Comparison of ENCODE assay signal across 8 mouse cellular contexts in the genomic region with DNA sequence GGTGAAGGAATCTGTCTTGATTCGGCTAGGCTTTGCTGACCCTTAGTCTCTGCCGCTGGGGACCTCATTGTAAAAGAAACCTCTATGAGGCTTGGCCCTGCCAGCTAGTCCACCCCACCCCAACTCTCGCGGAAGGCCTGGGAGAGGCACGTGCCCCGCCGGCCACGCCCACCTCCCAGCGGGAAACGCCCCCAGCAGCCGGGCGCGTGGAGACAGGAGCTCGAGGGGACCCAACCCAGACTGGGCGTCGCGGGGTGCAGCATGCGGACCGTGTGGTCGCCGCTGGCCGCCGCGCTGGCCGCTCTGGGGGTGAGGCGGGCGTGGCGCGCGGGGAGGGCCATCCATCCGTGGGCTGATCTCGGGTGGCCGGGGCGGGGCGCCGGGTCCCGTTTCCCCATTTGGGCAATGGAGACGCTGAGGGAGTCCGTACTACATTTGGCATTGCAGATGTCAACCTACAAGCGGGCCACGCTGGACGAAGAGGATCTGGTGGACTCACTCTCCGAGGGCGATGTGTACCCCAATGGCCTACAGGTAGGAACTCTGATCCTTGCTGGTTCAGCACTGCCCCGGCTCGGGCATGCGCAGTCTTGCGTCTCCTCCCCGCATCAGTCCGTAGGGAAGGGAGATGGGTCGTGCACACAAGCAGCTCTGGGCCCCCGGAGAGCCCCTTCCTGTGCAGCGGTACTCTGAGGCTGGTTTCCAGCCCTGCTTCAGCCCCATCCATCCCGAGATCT. TPM values are rescaled to one million over a fixed set of nuclear protein-coding genes. Genes with fewer than 3 reads are reported as not detected.
DNase-seq lines count a peak whose midpoint lies in the region; ATAC-seq and TF ChIP-seq lines count a peak whose summit lies in the region.

No protein-coding gene starts in this region.

- ATAC-seq in forebrain, embryonic 14.5 days = peak; percentile 82
- peak; percentile 86 for ATAC-seq in megakaryocyte progenitor cell, adult 5-6 weeks (replicated peaks; ENCODE audit: poor library complexity)

- H3K9ac ChIP-seq in forebrain, embryonic 14.5 days (ENCODE audit: low read length) = peak overlapping the region; percentile 60

- WGBS in bone marrow, adult 2 months = 2% methylated on average over 54 of the region's 54 CpGs
- under 1% methylated on average over 53 of the region's 54 CpGs for WGBS in forebrain, embryonic 14.5 days

- no peak for TF ChIP-seq POLR2A in bone marrow, adult 2 months (IDR thresholded peaks at IDR 0.05; ENCODE audit: borderline replicate concordance, control insufficient read depth, low read depth, low read length)

- H3K36me3 ChIP-seq in forebrain, embryonic 14.5 days (ENCODE audit: control insufficient read depth, insufficient read depth, low read length) = no peaks in the 10 kb centered on the region

- H3K9me3 ChIP-seq in forebrain, embryonic 14.5 days (replicated peaks; ENCODE audit: control insufficient read depth, low read length) = no peaks in the 10 kb centered on the region

- peak overlapping the region; percentile 66 for H3K4me3 ChIP-seq in bone marrow, adult 2 months (replicated peaks; ENCODE audit: control insufficient read depth, low read depth, low read length)
- H3K4me3 ChIP-seq in forebrain, embryonic 14.5 days (ENCODE audit: low read depth, low read length) = peak overlapping the region; percentile 41

- peaks cover 5% of the 10 kb centered on the region for H3K4me1 ChIP-seq in bone marrow, adult 2 months (ENCODE audit: control insufficient read depth, insufficient read depth, low read length)
- H3K4me1 ChIP-seq in forebrain, embryonic 14.5 days (ENCODE audit: control insufficient read depth, insufficient read depth, low read length) = peaks cover 26% of the 10 kb centered on the region

- TF ChIP-seq CTCF in bone marrow, adult 2 months (IDR thresholded peaks at IDR 0.05; ENCODE audit: control insufficient read depth, insufficient read depth, low read length) = no peak

- peak overlapping the region; percentile 92 for H3K4me2 ChIP-seq in forebrain, embryonic 14.5 days (ENCODE audit: low read length)

- no peak overlapping the region; the same call in 1 of the 2 replicates for H3K27ac ChIP-seq in bone marrow, adult 2 months (ENCODE audit: control insufficient read depth, insufficient read depth, low read depth, low read length, poor library complexity)
- no peak overlapping the region for H3K27ac ChIP-seq in forebrain, embryonic 14.5 days (ENCODE audit: low read depth, low read length)

- H3K27me3 ChIP-seq in forebrain, embryonic 14.5 days (replicated peaks; ENCODE audit: control insufficient read depth, insufficient read depth, low read length) = no peaks in the 10 kb centered on the region

- DNase-seq in ES-CJ7 (ENCODE audit: low read depth, low spot score) (peak; percentile 83), adipocyte (ENCODE audit: low spot score) (no peak)
- DNase-seq in forebrain, embryonic 14.5 days (ENCODE audit: low spot score) = peak; percentile 77
- DNase-seq in heart, postnatal 4 days = peak; percentile 86
- DNase-seq in layer of hippocampus, postnatal 10 days (ENCODE audit: low spot score in 2 of 2) = peak; percentile 68 to 77
- DNase-seq in right cerebral cortex, postnatal 4 days = peak; percentile 79

RNA-seq across cellular contexts. Expression of gene Ece1, which starts 51.5 kb away (rescaled TPM):
- 4.3 and 7.3 TPM in 2 replicates for polyA plus RNA-seq in bone marrow, adult 2 months (2011; ENCODE audit: insufficient read depth, insufficient read length, low replicate concordance, missing spikeins)
- 9.1 and 12.0 TPM in 2 replicates for polyA plus RNA-seq in forebrain, embryonic 14.5 days (2014; fragmentation: Nextera tagmentation; extraction: Ambion mirVana)
- 100 to 1,000 TPM; 119 to 133 TPM for total RNA-seq in heart, postnatal 4 days (2021)
- total RNA-seq in layer of hippocampus, postnatal 10 days (2021) = 10 to 100 TPM; 55.7 to 67.8 TPM
- 6.2 and 7.3 TPM in 2 replicates for total RNA-seq in megakaryocyte progenitor cell, adult 5-6 weeks (2015)
- 2.9 and 3.2 TPM in 2 replicates for total RNA-seq in megakaryocyte progenitor cell, adult 5-6 weeks (2017)

Comparison
In these comparisons a context has a peak if more than half of its experiments do, and no peak if none do; other contexts are left out.
1. RNA of gene Ece1, which starts 51.5 kb away (total RNA-seq): 119 to 133 TPM in heart, postnatal 4 days and 55.7 to 67.8 TPM in layer of hippocampus, postnatal 10 days; 2.9 to 7.3 TPM in megakaryocyte progenitor cell, adult 5-6 weeks; every median in the first group is over 4 times any median in the second.